Mouse (Mus musculus): ENCODE results near the gene E2f8.

The E2f8 gene

DNA sequence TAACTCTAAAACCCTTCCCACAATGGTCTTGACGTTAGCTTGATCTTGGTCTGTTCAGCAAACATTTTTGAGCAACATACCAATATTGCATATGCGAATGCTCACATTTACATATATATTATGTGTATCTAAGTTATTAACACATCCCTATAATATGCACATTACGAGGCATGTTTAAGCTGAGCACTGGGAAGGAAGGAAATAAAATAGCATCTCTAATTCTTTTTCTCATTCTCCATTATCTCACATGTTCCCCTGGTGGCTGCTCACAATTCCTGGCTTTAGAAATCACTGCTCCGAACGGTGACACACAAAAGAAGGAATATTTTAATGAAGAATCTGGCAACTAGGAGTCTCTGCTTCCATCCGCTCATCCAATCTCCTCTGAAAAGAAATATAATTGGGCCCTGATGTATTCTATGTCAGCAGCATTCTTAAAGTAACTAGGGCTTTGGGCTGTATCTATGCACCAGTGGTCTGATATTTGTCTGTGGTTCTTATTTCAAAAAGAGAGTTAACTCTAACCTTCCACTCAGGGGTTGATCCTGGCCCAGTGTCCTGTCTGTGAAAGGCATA lies 29.8 kb downstream of the E2f8 start:
- no peak for DNase-seq

DNA sequence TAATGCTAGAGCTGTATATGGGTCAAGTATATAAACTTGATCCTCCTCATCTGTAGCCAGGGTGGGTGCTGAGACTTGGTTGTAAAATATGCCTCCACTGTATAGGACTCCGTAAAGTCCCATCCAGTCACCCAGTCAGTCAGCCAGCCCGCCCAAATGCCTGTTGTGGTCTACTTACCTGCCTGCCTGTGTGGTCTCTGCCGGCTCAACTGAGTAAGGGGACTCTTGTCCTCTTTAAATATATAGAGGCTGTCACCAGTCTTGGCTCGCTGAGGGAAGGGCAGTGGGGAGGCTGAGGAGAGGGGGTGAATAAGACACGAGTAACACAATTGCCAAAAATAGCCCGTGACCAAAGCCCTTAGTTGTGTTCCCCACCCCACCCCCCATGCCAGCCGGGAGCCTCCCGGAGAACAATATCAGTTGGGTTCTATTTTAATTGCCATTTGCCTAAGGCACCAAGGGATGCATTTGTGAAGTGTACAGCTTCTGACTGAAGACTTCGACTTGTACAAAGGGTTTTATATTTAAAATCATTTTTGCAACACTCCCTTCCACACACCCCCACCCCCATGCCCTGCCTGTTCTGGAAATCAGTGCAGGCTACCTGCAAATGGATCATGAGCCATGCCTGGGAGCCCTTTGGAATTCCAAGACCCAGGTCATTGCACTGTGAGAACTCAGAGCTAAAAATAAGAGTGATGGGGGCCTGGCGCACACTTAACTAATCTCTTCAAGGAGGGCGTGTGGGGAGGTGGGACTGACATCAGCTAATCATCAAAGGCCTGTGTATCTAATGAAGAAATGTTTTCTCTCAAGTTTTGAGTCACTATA lies 33.4 kb downstream of the E2f8 start, which contains the start of gene Csrp3:
TSS of gene Csrp3 (minus strand) at position 214 of the 831 bp plus-strand sequence.
- DNase-seq, result no peak

GRCm38 (mm10) chr7:48846755-48847154 lies 34.6 kb downstream of the E2f8 start:
- no peak for DNase-seq

DNA sequence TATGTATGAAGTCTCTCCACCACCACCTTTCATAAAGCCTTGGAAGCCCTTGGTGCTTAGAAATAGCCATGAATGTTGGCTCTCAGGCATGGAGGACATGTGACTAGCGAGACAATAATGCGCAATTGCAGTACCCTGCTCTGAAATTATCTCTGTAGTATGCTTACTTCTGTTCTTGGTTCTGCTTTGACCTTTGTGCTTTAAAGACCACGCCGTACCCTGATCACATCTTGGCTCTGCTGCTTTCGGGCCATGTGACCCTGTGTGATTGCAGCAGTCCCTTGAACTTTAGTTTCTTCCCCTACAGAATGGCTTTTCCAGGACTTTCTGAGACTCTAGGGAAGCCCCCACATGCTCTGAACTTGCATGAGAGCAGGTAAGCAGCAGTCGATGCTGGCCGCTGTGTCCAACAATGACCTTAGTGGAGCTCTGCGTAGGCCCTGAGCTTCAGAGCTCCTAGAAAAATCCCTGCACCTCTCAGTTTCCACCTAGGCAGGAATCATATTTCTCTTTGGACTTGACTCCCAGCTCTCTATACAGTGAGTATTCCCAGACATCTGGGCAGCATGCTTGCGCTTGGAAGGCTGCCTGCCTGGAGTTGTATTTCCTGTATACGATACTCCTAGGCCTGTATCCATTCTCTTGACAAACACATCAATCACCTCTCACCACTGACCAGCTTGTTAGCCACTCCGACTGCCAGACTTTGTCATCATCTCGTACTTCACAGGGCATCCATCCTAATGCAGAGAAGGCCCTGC lies 36.0 kb downstream of the E2f8 start:
- no peak for DNase-seq

DNA sequence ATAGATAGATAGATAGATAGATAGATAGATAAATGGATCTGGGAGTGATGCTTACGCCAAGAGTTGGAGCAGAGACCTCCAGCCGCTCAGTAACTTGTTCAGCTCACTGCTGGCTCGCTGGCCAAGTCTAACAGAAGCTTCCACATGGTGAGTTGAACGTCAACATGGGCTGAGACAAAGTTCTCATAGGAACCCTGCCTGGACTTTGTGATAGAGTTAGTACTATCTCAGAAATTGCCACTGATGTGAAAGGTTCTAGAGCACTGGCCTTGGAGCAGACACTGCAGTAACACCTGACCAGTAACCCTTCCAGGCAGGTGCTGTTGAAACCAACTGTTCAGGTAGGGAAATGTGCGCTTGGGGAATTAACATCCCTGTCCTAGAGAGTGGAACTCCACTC lies 37.9 kb downstream of the E2f8 start:
- no peak for DNase-seq

GRCm38 (mm10) chr7:48842353-48842752 lies 39.0 kb downstream of the E2f8 start:
- DNase-seq, result no peak

DNA sequence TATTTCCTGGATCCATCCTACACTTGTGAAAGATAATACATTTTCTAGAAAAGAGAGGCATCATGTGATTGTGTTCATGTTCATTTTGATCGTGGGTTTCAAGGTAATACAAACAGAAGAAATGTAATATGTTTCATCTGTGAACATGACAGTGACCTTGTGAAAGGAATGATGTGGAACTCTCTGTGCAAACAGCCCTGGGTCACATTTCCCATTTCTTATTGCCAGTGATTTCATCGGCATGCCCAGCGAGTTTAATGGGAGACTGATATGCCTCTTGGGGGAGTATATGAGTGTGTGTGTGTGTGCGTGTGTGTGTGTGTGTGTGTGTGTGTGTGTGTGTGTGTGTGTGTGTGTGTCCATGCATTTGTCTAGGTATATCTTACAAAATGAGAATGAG lies 39.9 kb downstream of the E2f8 start:
- no peak for DNase-seq

DNA sequence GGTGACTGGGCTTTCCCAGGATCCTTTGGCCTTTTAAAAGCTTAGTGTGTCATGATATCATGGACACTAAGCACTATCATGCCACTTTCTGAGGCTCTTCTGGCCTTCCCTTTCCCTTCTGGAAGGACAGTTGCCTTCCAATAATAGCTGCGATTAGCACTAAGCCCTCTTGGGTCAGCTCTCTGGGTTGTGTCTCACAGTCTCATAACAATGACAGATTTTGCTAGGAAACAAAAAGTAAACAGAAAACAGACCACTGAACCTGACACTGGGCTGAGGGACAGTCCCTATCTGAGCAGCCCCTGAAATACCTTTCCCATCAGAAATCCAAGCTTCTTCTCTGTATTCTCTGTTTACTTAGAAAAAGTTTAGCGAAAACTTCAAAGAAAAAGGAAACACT lies 40.9 kb downstream of the E2f8 start:
- DNase-seq, result no peak

- no peak for DNase-seq
These were observed 43.0 kb downstream of the E2f8 start for GRCm38 (mm10) chr7:48838434-48838833.

DNA sequence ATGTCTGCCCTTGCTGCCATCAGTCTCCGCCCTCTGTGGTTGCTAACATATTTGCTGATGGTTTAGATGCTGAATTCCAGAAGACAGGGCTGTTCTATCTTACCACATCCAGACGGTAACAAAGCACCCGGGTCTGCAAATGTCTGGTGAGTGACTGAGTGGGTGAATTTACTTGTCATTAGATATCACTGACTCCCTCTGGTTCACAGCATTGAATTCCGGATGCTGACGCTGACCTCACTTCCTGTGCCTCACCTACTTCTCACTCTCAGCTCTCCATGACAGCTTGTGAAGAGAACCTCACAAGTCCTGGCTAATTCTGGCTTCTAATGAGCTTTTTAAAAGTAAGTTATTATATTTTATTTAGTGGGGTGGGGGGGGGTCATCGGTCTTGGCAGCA lies 44.4 kb downstream of the E2f8 start:
- DNase-seq, result no peak

DNA sequence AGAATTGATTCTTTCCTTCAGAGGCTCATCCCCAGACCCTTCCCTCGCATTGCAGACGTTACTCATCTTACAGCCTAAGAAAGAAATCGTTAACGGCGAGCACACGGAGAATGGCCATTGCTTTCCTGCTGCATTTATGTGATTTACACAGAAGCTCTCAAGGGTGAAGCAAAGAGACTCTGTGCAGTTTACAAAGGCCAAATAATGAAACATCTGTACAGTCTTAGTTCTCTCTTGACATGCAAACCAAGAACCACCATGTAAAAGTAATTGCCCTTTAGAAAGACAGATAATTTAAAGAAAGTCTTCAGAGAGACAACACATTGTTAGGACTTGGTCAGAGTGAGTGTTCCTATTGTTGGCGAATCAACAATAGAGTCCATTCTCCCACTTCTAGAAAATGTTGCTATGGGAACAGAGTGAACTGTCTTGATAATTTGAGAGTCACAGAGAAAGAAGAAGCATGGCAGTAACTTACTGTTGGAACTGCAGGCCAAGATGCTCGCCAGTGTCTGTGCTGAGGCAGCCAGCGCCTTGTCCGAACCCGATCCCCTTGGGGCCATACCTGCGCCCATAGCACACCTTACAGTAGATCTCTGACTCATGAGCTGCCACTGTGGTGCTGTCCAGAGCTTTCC lies 46.3 kb downstream of the E2f8 start:
- DNase-seq, result no peak

GRCm38 (mm10) chr7:48834371-48834970 lies 46.9 kb downstream of the E2f8 start:
- DNase-seq, result no peak

DNA sequence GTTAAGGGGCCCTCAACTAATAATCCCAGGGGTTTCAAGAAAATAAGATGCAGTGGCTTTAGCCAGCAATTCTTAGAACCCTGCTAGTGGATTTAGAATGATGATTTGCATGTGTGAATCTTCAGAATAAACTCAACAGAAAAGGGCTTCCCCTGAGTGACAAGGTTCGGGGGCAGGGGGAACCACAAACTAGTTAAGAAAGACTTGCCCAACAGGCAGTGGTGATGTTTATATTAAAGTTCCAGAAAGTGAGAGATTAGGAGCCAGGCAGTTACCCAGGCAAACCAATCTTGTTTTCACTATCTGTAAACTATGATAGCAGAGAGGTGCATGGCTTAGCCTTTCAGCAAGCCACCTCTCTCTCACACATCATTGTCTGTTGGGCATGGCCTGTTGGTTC lies 48.7 kb downstream of the E2f8 start:
- no peak for DNase-seq

DNA sequence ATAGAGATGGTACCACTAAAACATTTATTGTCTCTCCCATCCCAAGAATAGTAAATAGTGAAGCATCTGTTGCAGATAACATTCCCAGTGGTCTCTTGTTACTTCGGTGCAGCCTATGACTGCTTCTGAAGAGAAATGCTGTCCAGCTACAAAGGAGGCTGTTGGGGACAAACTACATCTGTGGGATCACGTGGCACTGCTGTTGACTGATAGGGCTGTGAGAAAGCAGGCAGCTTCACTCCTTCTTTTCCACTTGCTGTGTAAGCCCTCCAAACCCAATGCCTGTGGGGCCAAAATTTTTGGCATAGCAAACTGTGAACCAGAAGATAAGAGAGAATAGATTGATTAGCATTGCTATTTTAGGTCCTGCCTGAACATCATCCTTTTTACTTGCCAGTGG lies 51.0 kb downstream of the E2f8 start:
- DNase-seq, result no peak

- no peak for DNase-seq
These were observed 52.1 kb downstream of the E2f8 start for GRCm38 (mm10) chr7:48829177-48829910.

- DNase-seq, result no peak
These were observed 56.2 kb downstream of the E2f8 start for GRCm38 (mm10) chr7:48825170-48825569.

DNA sequence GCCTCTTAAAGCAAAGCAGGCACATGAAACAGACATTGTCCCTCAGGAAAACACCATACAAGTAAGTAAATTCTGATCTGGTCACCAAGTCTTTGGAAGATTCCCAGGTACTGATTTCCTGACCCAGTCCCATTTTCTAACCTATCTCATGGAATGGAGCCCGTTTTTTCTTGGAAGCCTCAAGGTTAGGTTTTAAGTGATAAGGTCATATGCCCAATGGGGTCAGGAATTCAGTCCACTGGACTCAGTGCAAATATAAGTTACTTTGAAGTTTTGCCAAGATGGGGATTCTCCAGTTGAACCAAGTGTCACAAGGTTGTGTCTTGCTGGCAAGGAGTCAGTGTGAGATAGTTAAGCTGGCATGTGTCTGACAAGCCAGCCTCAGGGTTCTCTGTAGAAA lies 56.7 kb downstream of the E2f8 start:
- DNase-seq, result no peak

GRCm38 (mm10) chr7:48823621-48824020 lies 57.8 kb downstream of the E2f8 start:
- DNase-seq, result no peak

GRCm38 (mm10) chr7:48821654-48822053 lies 59.7 kb downstream of the E2f8 start:
- no peak for DNase-seq
